Mouse (Mus musculus) liver, embryonic 14.5 days (tissue): ENCODE data around the gene Zfp653. TPM values are rescaled to one million over a fixed set of nuclear protein-coding genes. Genes with fewer than 3 reads are reported as not detected.

Source experiments
- ATAC-seq: fragments of 200-750 bp; cut with Nextera tagmentation; 2 replicates; pipeline ENCODE4 v1.8.0; 2017; ENCODE audit warnings: moderate number of reproducible peaks, mild to moderate bottlenecking, moderate library complexity; ENCODE audit not compliant: insufficient read depth
- DNase-seq, 3 experiments: peaks; one replicate each; pipeline ENCODE4 v3.0.0-alpha.2; 2012 to 2013; ENCODE audit warnings: low read depth in 3 of 3, low spot score in 3 of 3
- H3K27ac ChIP-seq: fragments of 300-500 bp; sonication (generic); 2 replicates; pipeline ENCODE4 v1.5.1; 2014; ENCODE audit warnings: moderate library complexity, mild to moderate bottlenecking, control low read depth, inconsistent platforms
- H3K27me3 ChIP-seq: fragments of 300-500 bp; sonication (generic); 2 replicates; pipeline ENCODE4 v1.6.1; 2014; ENCODE audit warnings: mild to moderate bottlenecking, low read length, moderate library complexity; ENCODE audit not compliant: control insufficient read depth, insufficient read depth
- H3K36me3 ChIP-seq: fragments of 300-500 bp; sonication (generic); replicated peaks from 2 replicates; pipeline ENCODE4 v1.6.1; 2014; ENCODE audit warnings: low read depth; ENCODE audit not compliant: control insufficient read depth, insufficient read depth
- H3K4me1 ChIP-seq, 2 experiments: fragments of 200-500 bp in 1 of 2; fragments of 300-500 bp in 1 of 2; sonication (generic) in 1 of 2; replicated peaks; 2 replicates each; pipeline ENCODE4 v1.6.1; 2012 to 2014; ENCODE audit warnings: antibody characterized with exemption in 1 of 2, inconsistent platforms in 1 of 2, low read length in 1 of 2; ENCODE audit not compliant: control insufficient read depth in 2 of 2, insufficient read depth in 2 of 2
- H3K4me2 ChIP-seq: fragments of 300-500 bp; sonication (generic); 2 replicates; pipeline ENCODE4 v1.6.1; 2014; ENCODE audit warnings: low read depth, mild to moderate bottlenecking, control low read depth, moderate library complexity
- H3K4me3 ChIP-seq, 2 experiments: fragments of 200-500 bp in 1 of 2; fragments of 300-500 bp in 1 of 2; sonication (generic) in 1 of 2; 2 replicates each; pipeline ENCODE4 v1.5.1; 2012 to 2014; ENCODE audit warnings: low read depth in 2 of 2, low read length in 2 of 2, mild to moderate bottlenecking in 2 of 2, control low read depth in 1 of 2, inconsistent platforms in 1 of 2, moderate library complexity in 1 of 2; ENCODE audit not compliant: insufficient read depth in 1 of 2
- H3K9ac ChIP-seq: fragments of 300-500 bp; sonication (generic); replicated peaks from 2 replicates; pipeline ENCODE4 v1.6.1; 2014; ENCODE audit warnings: mild to moderate bottlenecking, control low read depth, moderate library complexity
- H3K9me3 ChIP-seq: fragments of 300-500 bp; sonication (generic); 2 replicates; pipeline ENCODE4 v1.6.1; 2016; ENCODE audit warnings: low read length, mixed read lengths; ENCODE audit not compliant: control insufficient read depth
- CTCF ChIP-seq: IDR thresholded peaks from 2 replicates; pipeline ENCODE4 v1.5.1; 2016; ENCODE audit warnings: antibody characterized with exemption, low read depth, control low read depth
- EP300 ChIP-seq: IDR thresholded peaks from 2 replicates; pipeline ENCODE4 v1.6.1; 2016; ENCODE audit warnings: antibody characterized with exemption, low read depth
- WGBS: fragments of 180-500 bp; shearing (Covaris S2); extraction: QIAGEN DNeasy Blood & Tissue Kit; methylation state at CpG from one replicate; pipeline ENCODE4 v1.1.7; 2014; ENCODE audit not compliant: insufficient replicate concordance; 5-methylcytosine and 5-hydroxymethylcytosine counted together
- polyA plus RNA-seq, 2 experiments: library from polyadenylated mRNA; depleted of rRNA in 1 of 2; stranded (reverse) in 1 of 2; unstranded in 1 of 2; fragments of >200 nt; fragmentation: Nextera tagmentation in 1 of 2; extraction: Ambion mirVana in 1 of 2; gene quantifications; 2 replicates each; pipeline versions ENCODE4 v1.2.1 to v1.2.3; 2012 to 2014

The Zfp653 gene
- polyA plus RNA-seq, 2 experiments, result 2.4 to 8.0 TPM

DNA sequence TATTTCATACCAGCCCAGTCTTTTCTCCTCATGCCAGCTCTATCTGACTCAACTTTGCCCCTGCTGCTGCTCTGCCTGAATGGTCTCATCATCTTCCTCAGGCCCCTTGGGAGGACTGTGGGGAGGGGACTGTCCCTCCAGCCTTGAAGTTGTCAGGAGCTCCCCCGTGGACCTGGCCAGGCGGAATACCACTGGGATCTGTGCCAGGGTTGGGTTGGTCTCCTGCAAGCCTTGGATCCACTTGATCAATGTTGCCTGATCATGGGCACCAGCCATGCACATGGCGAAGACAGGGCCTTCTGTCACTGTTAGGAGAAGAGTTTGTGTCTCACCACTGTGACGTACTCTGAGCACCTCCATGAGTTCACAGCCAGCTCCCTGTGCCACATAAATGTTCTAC lies 1.1 kb upstream of the Zfp653 start:
- TF ChIP-seq CTCF, result no peak
- TF ChIP-seq EP300, result no peak
- Histone ChIP-seq H3K27me3 (no peaks in the 10 kb centered on the region), H3K9ac (no peak overlapping the region), H3K4me3 (no peak overlapping the region), H3K9me3 (no peaks in the 10 kb centered on the region), H3K27ac (no peak overlapping the region), H3K4me2 (no peak overlapping the region), H3K4me1 (peaks cover 0 to 6% of the 10 kb centered on the region in 2 experiments; a peak in 2 of 4 replicates), H3K36me3 (no peaks in the 10 kb centered on the region; the same call in 1 of the 2 replicates)
- ATAC-seq (no peak), DNase-seq (no peak)
- WGBS, result 85% methylated on average over 4 of the region's 4 CpGs

GRCm38 (mm10) chr9:22069881-22070553 lies 1.2 kb downstream of the Zfp653 start:
- DNase-seq, result no peak
- Histone ChIP-seq H3K9me3 (no peaks in the 10 kb centered on the region), H3K27ac (no peak overlapping the region), H3K4me1 (peaks cover 0 to 6% of the 10 kb centered on the region in 2 experiments; a peak in 2 of 4 replicates), H3K9ac (no peak overlapping the region), H3K4me3 (peak overlapping the region; percentile 57 to 75), H3K36me3 (no peaks in the 10 kb centered on the region; the same call in 1 of the 2 replicates), H3K27me3 (no peaks in the 10 kb centered on the region), H3K4me2 (peak overlapping the region; percentile 73)
- WGBS, result 64% methylated on average over 4 of the region's 4 CpGs
- no peak for TF ChIP-seq CTCF
- no peak for TF ChIP-seq EP300
- ATAC-seq, result no peak

DNA sequence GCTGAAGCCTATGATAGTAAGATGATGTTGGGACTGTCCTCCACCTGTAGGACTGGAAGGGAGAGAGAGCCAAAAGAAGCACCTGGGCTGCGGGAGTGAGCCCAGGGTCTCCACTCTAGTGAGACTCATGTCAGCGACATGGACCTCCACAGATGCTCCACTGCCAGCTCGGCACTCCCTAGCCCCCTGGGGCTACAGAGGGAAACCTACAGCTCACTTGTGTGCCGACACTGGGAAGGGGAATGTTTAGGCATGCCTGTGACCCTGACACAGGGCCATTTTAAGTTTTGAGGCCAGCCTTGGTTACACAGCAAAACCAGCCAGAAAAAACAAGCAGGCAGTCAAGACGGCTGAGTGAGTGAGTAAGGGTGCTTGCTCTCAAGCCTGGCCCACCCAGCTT lies 4.0 kb downstream of the Zfp653 start:
- no peak overlapping the region for H3K4me2 ChIP-seq
- peaks cover 0 to 6% of the 10 kb centered on the region in 2 experiments; a peak in 2 of 4 replicates for H3K4me1 ChIP-seq
- H3K27ac ChIP-seq, result no peak overlapping the region
- 79% methylated on average over 5 of the region's 5 CpGs for WGBS
- H3K27me3 ChIP-seq, result no peaks in the 10 kb centered on the region
- H3K9ac ChIP-seq, result no peak overlapping the region
- no peak for TF ChIP-seq CTCF
- TF ChIP-seq EP300, result no peak
- H3K9me3 ChIP-seq, result no peaks in the 10 kb centered on the region
- ATAC-seq (no peak), DNase-seq (no peak)
- no peak overlapping the region for H3K4me3 ChIP-seq
- H3K36me3 ChIP-seq, result peaks cover 9% of the 10 kb centered on the region

DNA sequence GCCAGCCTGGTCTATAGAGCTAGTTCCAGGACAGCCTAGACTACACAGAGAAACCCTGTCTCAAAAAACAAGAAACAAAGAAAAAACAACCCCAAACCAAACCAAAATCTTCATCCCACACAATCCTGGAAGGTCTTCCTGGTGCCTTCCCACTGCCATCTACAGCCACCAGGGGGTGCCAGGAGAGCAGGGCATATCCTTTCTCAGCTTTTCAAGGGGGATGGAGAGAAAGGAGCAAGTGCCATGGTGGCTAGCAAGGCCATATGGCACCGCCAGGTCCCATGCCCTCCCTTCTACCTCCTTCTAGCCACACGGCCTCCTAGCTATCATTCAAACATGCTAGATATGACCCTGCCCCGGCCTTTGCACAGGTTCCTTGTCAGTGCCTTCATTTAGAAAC lies 4.7 kb downstream of the Zfp653 start:
- peaks cover 0 to 6% of the 10 kb centered on the region in 2 experiments; a peak in 2 of 4 replicates for H3K4me1 ChIP-seq
- H3K27ac ChIP-seq, result no peak overlapping the region
- TF ChIP-seq EP300 (no peak), CTCF (peak; percentile 96)
- no peaks in the 10 kb centered on the region for H3K9me3 ChIP-seq
- no peak overlapping the region for H3K4me2 ChIP-seq
- peaks cover 9% of the 10 kb centered on the region for H3K36me3 ChIP-seq
- no peaks in the 10 kb centered on the region for H3K27me3 ChIP-seq
- DNase-seq (peak in 1 of 3 experiments; percentile 32), ATAC-seq (no peak)
- WGBS, result 57% methylated on average over 3 of the region's 3 CpGs
- no peak overlapping the region for H3K4me3 ChIP-seq
- H3K9ac ChIP-seq, result no peak overlapping the region

DNA sequence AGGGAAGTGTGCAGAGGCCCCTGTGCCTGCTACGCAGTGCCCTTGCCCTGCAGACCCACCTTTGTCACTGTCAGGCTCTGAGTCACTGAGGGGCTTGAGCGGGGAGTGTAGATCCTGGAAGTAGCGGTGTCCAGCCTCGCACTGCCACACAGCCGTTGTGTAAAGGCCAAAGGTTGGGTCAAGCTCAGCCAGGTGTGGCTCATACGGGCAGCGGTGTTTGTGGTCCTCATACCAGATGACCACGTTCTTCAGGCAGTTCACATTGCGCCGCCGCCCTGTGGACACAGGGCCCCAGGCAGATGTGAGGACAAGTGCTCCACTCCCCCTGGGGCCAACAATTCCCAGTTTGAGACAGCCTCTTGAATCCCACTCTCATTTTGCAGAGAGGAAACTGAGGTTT lies 5.5 kb downstream of the Zfp653 start:
- no peak overlapping the region for H3K9ac ChIP-seq
- peaks cover 9% of the 10 kb centered on the region for H3K36me3 ChIP-seq
- DNase-seq (no peak), ATAC-seq (no peak)
- H3K9me3 ChIP-seq, result no peaks in the 10 kb centered on the region
- no peak for TF ChIP-seq EP300
- TF ChIP-seq CTCF, result no peak
- no peak overlapping the region for H3K4me3 ChIP-seq
- peaks cover 0 to 6% of the 10 kb centered on the region in 2 experiments; a peak in 2 of 4 replicates for H3K4me1 ChIP-seq
- WGBS, result 85% methylated on average over 11 of the region's 11 CpGs
- no peaks in the 10 kb centered on the region for H3K27me3 ChIP-seq
- H3K4me2 ChIP-seq, result no peak overlapping the region
- no peak overlapping the region for H3K27ac ChIP-seq
